Mouse (Mus musculus) forebrain, embryonic 10.5 days (tissue): ENCODE results near the gene Slfn8. TPM values are rescaled to one million over a fixed set of nuclear protein-coding genes. Genes with fewer than 3 reads are reported as not detected.

Experiments used
- DNase-seq: peaks from one replicate; pipeline ENCODE4 v3.0.0-alpha.2; 2017; ENCODE audit warnings: low spot score; ENCODE audit errors: extremely low spot score
- H3K27ac ChIP-seq: fragments of 300-500 bp; sonication (generic); 2 replicates; pipeline ENCODE4 v1.5.1; 2016; ENCODE audit warnings: mild to moderate bottlenecking
- H3K27me3 ChIP-seq: fragments of 300-500 bp; sonication (generic); 2 replicates; pipeline ENCODE4 v1.6.1; 2016; ENCODE audit warnings: mild to moderate bottlenecking; ENCODE audit not compliant: poor library complexity, severe bottlenecking
- H3K36me3 ChIP-seq: fragments of 300-500 bp; sonication (generic); replicated peaks from 2 replicates; pipeline ENCODE4 v1.6.1; 2016; ENCODE audit warnings: mild to moderate bottlenecking, moderate library complexity
- H3K4me1 ChIP-seq: fragments of 300-500 bp; sonication (generic); 2 replicates; pipeline ENCODE4 v1.6.1; 2016
- H3K4me3 ChIP-seq: fragments of 300-500 bp; sonication (generic); 2 replicates; pipeline ENCODE4 v1.5.1; 2016; ENCODE audit warnings: mild to moderate bottlenecking, moderate library complexity
- H3K9me3 ChIP-seq: fragments of 300-500 bp; sonication (generic); 2 replicates; pipeline ENCODE4 v1.6.1; 2016; ENCODE audit warnings: mild to moderate bottlenecking, moderate library complexity
- WGBS: fragments of 180-500 bp; shearing (Covaris S2); methylation state at CpG from one replicate; pipeline ENCODE4 v1.1.7; 2016; 5-methylcytosine and 5-hydroxymethylcytosine counted together
- polyA plus RNA-seq: library from polyadenylated mRNA; unstranded; fragments of >200 nt; fragmentation: Nextera tagmentation; extraction: Ambion mirVana; gene quantifications from 2 replicates; pipeline ENCODE4 v1.2.1, GENCODE M21; 2016

The Slfn8 gene
- 0.07 and 0.10 TPM in 2 replicates for polyA plus RNA-seq

GRCm38 (mm10) chr11:83020621-83021020 is at the start of gene Slfn8:
Slfn8 (minus strand) TSS chr11:83020810.
- 77% methylated on average over 5 of the region's 5 CpGs for WGBS
- no peak for DNase-seq

GRCm38 (mm10) chr11:83067982-83068694 is 47.5 kb upstream of the Slfn8 start:
- WGBS: 73% methylated on average over 4 of the region's 4 CpGs
- DNase-seq: no peak
- Histone ChIP-seq H3K27me3 (no peaks in the 10 kb centered on the region), H3K27ac (no peak overlapping the region), H3K9me3 (no peaks in the 10 kb centered on the region), H3K36me3 (no peaks in the 10 kb centered on the region), H3K4me3 (no peak overlapping the region), H3K4me1 (peaks cover 31% of the 10 kb centered on the region)

More at GRCm38 (mm10) chr11:83020621-83021020, at the start of gene Slfn8:
- Histone ChIP-seq H3K4me3 (no peak within 1 kb of the TSS), H3K36me3 (no peaks in the 10 kb centered on the region), H3K27ac (no peak within 1 kb of the TSS), H3K9me3 (no peaks in the 10 kb centered on the region), H3K27me3 (no peaks in the 10 kb centered on the region), H3K4me1 (no peaks in the 10 kb centered on the region)

- DNase-seq: no peak
- no peaks in the 10 kb centered on the region for H3K27me3 ChIP-seq
- H3K4me1 ChIP-seq: peaks cover 31% of the 10 kb centered on the region
- 50% methylated on average over 11 of the region's 11 CpGs for WGBS
- H3K27ac ChIP-seq: no peak overlapping the region
- H3K4me3 ChIP-seq: no peak overlapping the region
- no peaks in the 10 kb centered on the region for H3K36me3 ChIP-seq
- no peaks in the 10 kb centered on the region for H3K9me3 ChIP-seq
Measured at GRCm38 (mm10) chr11:83066640-83067531, 46.3 kb upstream of the Slfn8 start.

- H3K4me1 ChIP-seq: peaks cover 31% of the 10 kb centered on the region
- H3K27me3 ChIP-seq: no peaks in the 10 kb centered on the region
- no peaks in the 10 kb centered on the region for H3K36me3 ChIP-seq
- 20% methylated on average over 6 of the region's 6 CpGs for WGBS
- DNase-seq: no peak
- 0 out of 2 replicates have a peak overlapping the region, but pooled peaks have one; percentile 40 for H3K27ac ChIP-seq
- no peaks in the 10 kb centered on the region for H3K9me3 ChIP-seq
- H3K4me3 ChIP-seq: no peak overlapping the region
Measured at GRCm38 (mm10) chr11:83065441-83066344, 45.1 kb upstream of the Slfn8 start.

GRCm38 (mm10) chr11:83064946-83065345 is 44.3 kb upstream of the Slfn8 start, which contains the start of gene Slfn2:
Slfn2 (plus strand) TSS chr11:83065112.
- Histone ChIP-seq H3K9me3 (no peaks in the 10 kb centered on the region), H3K4me1 (peaks cover 31% of the 10 kb centered on the region), H3K36me3 (no peaks in the 10 kb centered on the region), H3K4me3 (no peak within 1 kb of the TSS), H3K27ac (0 out of 2 replicates have a peak within 1 kb of the TSS, but pooled peaks have one; percentile 40), H3K27me3 (no peaks in the 10 kb centered on the region)
- 80% methylated on average over 2 of the region's 2 CpGs for WGBS
- DNase-seq: no peak

GRCm38 (mm10) chr11:83063941-83064349 is 43.3 kb upstream of the Slfn8 start:
- no peak for DNase-seq
- no peaks in the 10 kb centered on the region for H3K36me3 ChIP-seq
- 73% methylated on average over 3 of the region's 3 CpGs for WGBS
- no peaks in the 10 kb centered on the region for H3K9me3 ChIP-seq
- peaks cover 31% of the 10 kb centered on the region for H3K4me1 ChIP-seq
- no peaks in the 10 kb centered on the region for H3K27me3 ChIP-seq
- no peak overlapping the region for H3K4me3 ChIP-seq
- H3K27ac ChIP-seq: no peak overlapping the region

- DNase-seq: no peak
- no peaks in the 10 kb centered on the region for H3K36me3 ChIP-seq
- H3K27me3 ChIP-seq: no peaks in the 10 kb centered on the region
- no peak overlapping the region for H3K4me3 ChIP-seq
- no peak overlapping the region for H3K27ac ChIP-seq
- H3K4me1 ChIP-seq: peaks cover 31% of the 10 kb centered on the region
- no peaks in the 10 kb centered on the region for H3K9me3 ChIP-seq
- WGBS: 81% methylated on average over 4 of the region's 4 CpGs
Measured at GRCm38 (mm10) chr11:83063126-83063525, 42.5 kb upstream of the Slfn8 start.

GRCm38 (mm10) chr11:83061806-83062205 is 41.2 kb upstream of the Slfn8 start:
- H3K9me3 ChIP-seq: no peaks in the 10 kb centered on the region
- H3K36me3 ChIP-seq: no peaks in the 10 kb centered on the region
- DNase-seq: no peak
- WGBS: 95% methylated on average over 7 of the region's 7 CpGs
- no peak overlapping the region for H3K4me3 ChIP-seq
- no peak overlapping the region for H3K27ac ChIP-seq
- H3K27me3 ChIP-seq: no peaks in the 10 kb centered on the region
- H3K4me1 ChIP-seq: peaks cover 29% of the 10 kb centered on the region

- no peaks in the 10 kb centered on the region for H3K27me3 ChIP-seq
- no peak for DNase-seq
- H3K36me3 ChIP-seq: no peaks in the 10 kb centered on the region
- H3K27ac ChIP-seq: no peak overlapping the region
- WGBS: 84% methylated on average over 5 of the region's 5 CpGs
- H3K4me1 ChIP-seq: peaks cover 17% of the 10 kb centered on the region
- no peaks in the 10 kb centered on the region for H3K9me3 ChIP-seq
- H3K4me3 ChIP-seq: no peak overlapping the region
Measured at GRCm38 (mm10) chr11:83060412-83061020, 39.9 kb upstream of the Slfn8 start.

- no peaks in the 10 kb centered on the region for H3K36me3 ChIP-seq
- WGBS: 9% methylated on average over 5 of the region's 5 CpGs
- no peak overlapping the region for H3K4me3 ChIP-seq
- DNase-seq: peak; percentile 27
- H3K9me3 ChIP-seq: no peaks in the 10 kb centered on the region
- H3K27ac ChIP-seq: no peak overlapping the region
- no peaks in the 10 kb centered on the region for H3K27me3 ChIP-seq
- no peaks in the 10 kb centered on the region for H3K4me1 ChIP-seq
Measured at GRCm38 (mm10) chr11:83057863-83058262, 37.3 kb upstream of the Slfn8 start.

- Histone ChIP-seq H3K27me3 (no peaks in the 10 kb centered on the region), H3K4me1 (no peaks in the 10 kb centered on the region), H3K9me3 (no peaks in the 10 kb centered on the region; the same call in 1 of the 2 replicates), H3K36me3 (no peaks in the 10 kb centered on the region), H3K27ac (no peak overlapping the region), H3K4me3 (no peak overlapping the region)
- DNase-seq: no peak
- 91% methylated on average over 3 of the region's 3 CpGs for WGBS
Measured at GRCm38 (mm10) chr11:83045642-83046041, 25.0 kb upstream of the Slfn8 start.

- Histone ChIP-seq H3K4me1 (peaks cover 4% of the 10 kb centered on the region; the same call in 1 of the 2 replicates), H3K4me3 (no peak overlapping the region), H3K9me3 (no peaks in the 10 kb centered on the region), H3K27me3 (peaks cover 15% of the 10 kb centered on the region), H3K36me3 (no peaks in the 10 kb centered on the region), H3K27ac (no peak overlapping the region)
- no peak for DNase-seq
- 86% methylated on average over 4 of the region's 4 CpGs for WGBS
Measured at GRCm38 (mm10) chr11:83043891-83044290, 23.3 kb upstream of the Slfn8 start.
